Mouse (Mus musculus) activated CD4-positive, CD25-positive, alpha-beta regulatory T cell, adult 4 months (primary cell): Measurements from ENCODE around the gene Tchp. TPM values are rescaled to one million over a fixed set of nuclear protein-coding genes. Genes with fewer than 3 reads are reported as not detected.

Source experiments
- ATAC-seq: one replicate; pipeline ENCODE4 v1.8.0; 2017
- polyA plus RNA-seq, 2 experiments: library from polyadenylated mRNA; unstranded; fragments of 100-300 nt; shearing (Covaris generic); gene quantifications; one replicate each; pipeline ENCODE4 v1.2.1; 2017

Tchp gene
- polyA plus RNA-seq = 10 to 100 TPM in 1 of 2 experiments, 1 to 10 TPM in 1; 4.4 to 15.0 TPM

DNA sequence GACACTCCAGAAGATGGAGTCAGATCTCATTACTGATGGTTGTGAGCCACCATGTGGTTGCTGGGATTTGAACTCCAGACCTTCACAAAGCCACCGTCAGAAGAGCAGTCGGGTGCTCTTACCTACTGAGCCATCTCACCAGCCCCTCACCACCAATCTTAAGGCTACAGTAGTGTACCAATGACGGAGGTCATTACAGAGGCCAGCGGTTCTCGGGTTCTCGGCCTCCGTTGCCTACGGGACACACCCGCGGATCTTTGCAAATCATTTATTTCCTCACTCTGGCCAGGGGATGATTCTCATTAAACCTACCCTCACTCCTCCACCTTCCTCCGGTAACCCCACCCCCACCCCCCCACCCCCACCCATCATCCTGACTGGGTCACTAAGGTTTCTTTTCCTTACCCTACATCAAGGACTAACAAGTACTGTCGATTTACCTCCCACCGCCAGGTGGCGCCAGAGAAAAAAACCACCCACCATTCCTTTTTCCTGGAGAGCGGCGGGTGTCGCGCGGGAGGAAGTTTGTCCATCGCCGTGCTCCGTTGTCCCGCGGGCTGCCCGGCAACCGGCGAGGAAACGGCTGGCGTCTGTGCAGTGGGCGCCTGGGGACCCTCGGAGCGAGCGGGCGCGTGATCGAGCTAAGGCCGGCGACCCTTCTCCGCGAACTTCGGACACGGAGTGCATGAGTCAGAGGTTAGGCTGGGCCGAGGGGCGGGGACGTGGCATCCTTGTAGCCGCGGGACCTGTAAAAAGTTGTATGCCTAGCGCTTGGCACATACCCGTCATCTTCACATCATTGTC, at the start of gene Tchp:
Gene Tchp (plus strand): TSS at position 496 of the 804 bp plus-strand sequence.
- ATAC-seq = peak; percentile 82

DNA sequence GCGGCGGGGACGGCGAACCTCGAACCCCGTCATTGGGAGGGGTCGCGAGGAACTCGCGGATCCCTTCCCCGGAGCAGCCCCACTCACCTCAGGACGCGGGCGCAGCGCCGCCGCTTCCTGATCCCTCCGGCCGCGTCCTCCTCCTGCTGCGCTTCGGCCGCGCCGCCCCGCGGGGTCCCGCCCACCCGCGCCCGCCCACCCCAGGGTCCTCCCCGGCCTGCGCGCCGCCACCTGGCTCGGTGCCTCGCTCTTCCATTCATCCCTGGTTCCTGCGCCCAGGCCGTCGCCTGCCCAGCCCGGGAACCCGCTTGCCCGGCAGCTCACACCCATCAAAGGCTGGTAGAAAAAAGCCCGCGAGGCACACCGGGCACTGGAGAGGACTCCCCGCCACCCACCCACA, 49.3 kb upstream of the Tchp start, which contains the start of gene Trpv4:
Gene Trpv4 (minus strand): TSS at position 167 of the 400 bp plus-strand sequence.
- no peak for ATAC-seq

GRCm38 (mm10) chr5:114661029-114661428, 46.5 kb upstream of the Tchp start:
- no peak for ATAC-seq

DNA sequence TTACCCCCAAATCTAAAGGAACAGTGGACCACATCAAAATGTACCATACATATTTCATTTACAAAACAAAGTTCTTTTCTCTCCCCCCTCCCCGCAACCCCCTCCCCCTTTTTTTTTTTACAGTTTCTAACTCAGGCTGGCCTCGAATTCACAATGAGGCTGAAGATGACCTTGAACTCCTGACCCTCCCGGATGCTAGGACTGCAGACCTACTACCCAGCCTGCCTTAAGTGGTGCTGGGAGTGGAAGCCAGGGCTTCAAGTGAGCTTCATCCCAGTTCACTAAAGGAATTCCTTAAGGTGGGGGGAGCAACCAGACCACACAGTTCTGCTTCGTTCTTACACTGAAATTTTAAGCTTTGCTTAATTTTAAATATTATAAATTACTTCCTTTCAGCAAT, 43.4 kb upstream of the Tchp start:
- no peak for ATAC-seq

DNA sequence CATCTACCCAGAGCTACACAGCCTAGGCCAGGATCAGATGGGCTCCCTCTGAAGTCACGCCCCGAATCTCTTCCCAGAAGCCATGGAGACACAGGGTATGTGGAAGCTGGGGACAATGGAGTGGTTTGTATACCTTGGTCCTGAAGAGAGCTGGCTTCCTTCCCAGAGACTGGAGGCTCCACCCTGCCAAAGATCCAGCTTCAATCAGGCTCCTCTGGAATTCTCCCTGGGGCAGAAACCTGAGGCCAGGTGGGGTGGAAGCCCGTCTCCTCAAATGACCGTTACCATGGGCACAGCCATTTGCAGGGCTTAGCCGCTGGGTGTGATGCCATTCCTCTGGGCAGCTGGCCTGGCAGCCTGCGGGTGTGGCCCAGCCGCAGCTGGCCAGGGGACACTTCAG, 42.8 kb upstream of the Tchp start:
- no peak for ATAC-seq

DNA sequence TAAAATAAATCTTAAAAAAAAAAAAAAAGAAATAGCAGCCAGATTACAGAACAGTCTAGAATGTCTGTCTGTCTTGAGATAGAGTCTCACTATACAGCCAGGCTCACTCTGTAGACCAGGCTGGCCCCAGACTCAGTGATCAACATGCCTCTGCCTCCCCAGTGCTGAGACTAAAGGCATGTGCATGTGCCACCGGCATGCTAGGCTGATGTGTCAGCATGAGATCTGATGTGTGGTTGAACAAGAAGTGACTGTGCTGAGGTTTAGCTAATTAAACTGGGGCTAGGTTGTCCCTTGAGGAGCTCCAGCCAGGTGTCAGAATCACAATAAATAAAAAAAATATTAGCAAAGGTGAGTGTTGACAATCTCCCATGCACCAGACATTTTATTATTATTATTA, 40.9 kb upstream of the Tchp start:
- no peak for ATAC-seq

GRCm38 (mm10) chr5:114667228-114667856, 40.2 kb upstream of the Tchp start:
- peak; percentile 90 for ATAC-seq

DNA sequence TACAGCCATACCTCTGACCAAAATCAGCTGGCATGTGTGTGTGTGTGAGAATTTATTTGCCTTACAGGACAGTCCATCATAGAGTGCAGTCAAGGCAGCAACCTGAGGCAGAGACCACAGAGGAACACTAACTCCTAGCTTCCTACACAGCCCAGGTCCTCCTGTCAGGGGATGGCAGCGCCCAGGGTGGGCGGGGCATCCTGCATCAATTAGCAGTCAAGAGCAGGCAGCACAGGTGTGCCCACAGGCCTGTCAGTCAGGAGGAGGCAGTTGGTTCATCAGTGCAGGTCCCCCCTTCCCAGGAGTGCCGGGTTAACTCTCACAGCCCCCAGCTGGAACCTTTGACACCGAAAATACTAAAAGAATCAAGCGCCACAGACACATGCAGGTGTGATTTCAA, 38.5 kb upstream of the Tchp start:
- no peak for ATAC-seq

GRCm38 (mm10) chr5:114673114-114673513, 34.4 kb upstream of the Tchp start:
- ATAC-seq = no peak

DNA sequence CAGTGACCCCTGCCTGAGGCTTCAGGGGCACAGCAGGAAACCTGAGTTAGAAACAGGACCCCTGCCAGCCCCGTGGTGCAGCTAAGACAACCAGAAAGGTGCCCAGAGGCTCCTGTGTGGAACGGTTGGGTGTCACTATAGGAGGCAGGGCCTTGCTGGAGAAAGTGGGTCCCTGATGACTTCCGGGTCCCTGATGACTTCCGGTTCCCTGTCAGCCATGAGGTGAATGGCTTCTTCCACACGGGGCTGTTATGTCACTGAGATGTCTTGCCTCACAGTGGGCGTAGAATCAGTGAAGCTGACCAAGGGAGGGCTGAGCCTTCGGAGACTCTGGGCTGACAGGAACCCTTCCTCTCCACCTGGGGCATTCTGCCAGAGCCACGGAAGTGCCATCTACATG, 33.0 kb upstream of the Tchp start:
- no peak for ATAC-seq

DNA sequence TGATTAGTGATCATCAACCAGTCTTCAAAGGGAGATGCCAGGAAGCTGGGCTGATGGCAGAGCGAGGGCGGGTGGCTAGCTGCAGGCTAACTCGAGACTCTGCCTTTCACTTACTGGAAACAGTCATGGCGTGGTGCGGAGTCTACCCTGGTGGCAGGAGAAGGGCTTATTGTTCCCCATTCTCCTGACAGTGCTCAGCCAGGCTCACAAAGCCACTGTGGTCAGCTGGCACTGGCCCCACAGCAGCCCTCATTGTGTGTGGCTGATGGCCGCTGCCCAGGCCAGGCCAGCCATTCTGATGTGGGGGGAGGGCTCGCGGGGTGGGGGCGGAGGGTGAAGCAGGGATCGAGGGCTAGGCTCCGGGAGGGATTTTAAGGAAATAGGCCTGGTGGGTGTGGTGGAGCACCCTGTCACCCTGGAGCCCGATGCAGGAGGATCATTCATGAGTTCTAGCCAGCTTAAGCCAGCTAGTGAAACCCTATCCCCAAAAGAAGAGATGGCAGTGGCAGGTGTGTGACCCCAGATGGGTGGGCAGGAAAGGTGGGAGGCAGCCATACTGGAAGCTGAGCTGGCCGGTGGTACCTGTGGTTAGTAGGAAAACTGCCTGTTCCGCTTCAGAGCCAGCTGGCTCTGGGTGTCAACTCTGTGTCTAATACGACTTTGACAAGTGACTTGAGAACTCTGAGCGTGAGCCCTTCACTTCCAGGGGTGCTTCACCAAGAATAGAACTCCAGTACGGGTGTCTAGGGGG, 27.5 kb upstream of the Tchp start:
- no peak for ATAC-seq

GRCm38 (mm10) chr5:114680676-114681285, 26.8 kb upstream of the Tchp start:
- ATAC-seq = peak; percentile 78

GRCm38 (mm10) chr5:114681717-114682116, 25.8 kb upstream of the Tchp start:
- no peak for ATAC-seq

DNA sequence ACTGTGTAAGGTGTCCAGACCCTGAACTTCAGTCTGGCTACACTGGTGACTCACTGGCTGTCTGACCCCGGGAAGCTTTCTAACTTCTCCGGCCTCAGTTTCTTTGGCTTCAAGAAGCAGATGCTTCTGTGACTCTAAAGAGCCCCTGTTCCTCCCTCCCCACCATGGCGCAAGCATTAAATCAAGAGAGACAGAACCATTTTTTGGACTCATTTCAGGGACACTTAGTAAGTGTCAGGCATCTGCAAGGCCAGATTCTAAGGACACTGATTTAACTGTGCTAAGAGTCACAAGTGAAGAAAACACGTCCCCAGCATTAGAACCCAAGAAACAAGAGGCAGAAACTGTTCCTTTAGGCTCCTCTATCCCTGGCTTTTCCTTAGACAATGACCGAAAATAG, 21.6 kb upstream of the Tchp start:
- no peak for ATAC-seq

DNA sequence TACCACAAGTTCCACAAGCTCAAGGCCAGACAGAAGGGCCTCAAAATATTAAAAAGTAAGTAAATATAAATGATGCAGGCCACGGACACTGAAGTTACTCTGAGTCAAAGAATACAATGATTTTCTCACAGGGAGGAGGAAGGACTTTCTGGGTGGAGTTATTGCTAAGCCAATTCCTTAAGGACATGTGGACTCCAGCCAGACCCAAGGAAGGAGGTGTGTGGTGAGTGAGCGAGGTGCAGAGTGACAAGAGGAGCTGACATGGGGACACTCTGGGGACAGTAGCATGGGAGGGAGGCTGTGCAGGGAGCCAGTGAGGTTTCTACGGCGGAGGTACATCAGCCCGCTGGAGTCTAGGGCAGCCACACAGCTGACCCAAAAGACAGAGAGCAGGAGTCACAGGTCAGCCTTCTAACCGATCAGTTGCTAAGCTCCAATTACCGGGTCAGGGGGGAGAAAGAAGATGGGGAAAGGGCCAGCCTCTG, 20.8 kb upstream of the Tchp start:
- ATAC-seq = no peak

DNA sequence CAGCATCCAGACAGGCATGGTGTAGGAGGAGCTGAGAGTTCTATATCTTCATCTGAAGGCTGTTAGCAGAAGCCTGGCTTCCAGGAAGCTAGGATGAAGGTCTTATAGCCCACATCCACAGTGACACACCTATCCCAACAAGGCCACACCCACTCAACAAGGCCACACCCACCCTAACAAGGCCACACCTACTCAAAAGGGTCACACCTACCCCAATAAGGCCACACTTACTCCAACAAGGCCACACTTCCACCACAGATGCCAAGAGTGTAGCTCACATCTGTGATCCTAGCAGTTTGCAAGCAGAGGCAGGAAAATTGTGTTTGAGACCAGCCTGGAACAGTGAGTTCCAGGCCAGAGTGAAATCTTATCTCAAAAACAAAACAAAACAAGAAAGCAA, 19.7 kb upstream of the Tchp start:
- no peak for ATAC-seq

- ATAC-seq = no peak
Measured at GRCm38 (mm10) chr5:114688703-114689102, 18.9 kb upstream of the Tchp start.

DNA sequence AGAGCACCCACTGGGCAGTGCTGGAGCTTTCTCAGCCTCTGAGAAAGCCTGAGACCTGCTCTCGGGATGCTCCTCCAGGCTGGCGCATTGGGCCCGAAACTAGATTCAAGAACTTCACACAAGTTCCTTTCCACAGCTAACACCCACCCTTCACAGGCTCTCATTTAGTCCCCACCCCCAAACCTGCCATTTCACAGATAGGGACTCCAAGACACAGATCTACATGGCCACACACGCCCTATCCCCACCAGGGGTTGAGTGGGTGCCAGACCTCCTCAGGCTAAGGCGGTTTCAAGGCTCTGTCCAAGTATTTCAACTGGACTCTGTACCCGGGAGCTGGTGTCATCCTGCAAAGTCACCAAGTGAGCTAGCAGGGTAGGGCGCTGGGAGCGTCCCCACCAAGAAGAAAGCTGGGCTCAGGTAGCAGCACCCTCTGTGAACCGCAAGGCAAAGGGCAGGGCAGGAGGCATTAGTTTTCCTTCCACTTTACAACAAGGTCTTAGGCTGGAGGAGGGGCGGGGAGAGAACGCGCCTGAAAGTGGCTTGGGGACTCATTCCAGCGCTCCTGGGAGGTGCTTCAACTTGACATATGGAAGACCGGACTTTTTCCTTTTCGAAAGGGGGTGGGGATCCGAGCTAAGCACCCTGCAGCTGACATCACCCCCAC, 17.7 kb upstream of the Tchp start:
- peak; percentile 26 for ATAC-seq

DNA sequence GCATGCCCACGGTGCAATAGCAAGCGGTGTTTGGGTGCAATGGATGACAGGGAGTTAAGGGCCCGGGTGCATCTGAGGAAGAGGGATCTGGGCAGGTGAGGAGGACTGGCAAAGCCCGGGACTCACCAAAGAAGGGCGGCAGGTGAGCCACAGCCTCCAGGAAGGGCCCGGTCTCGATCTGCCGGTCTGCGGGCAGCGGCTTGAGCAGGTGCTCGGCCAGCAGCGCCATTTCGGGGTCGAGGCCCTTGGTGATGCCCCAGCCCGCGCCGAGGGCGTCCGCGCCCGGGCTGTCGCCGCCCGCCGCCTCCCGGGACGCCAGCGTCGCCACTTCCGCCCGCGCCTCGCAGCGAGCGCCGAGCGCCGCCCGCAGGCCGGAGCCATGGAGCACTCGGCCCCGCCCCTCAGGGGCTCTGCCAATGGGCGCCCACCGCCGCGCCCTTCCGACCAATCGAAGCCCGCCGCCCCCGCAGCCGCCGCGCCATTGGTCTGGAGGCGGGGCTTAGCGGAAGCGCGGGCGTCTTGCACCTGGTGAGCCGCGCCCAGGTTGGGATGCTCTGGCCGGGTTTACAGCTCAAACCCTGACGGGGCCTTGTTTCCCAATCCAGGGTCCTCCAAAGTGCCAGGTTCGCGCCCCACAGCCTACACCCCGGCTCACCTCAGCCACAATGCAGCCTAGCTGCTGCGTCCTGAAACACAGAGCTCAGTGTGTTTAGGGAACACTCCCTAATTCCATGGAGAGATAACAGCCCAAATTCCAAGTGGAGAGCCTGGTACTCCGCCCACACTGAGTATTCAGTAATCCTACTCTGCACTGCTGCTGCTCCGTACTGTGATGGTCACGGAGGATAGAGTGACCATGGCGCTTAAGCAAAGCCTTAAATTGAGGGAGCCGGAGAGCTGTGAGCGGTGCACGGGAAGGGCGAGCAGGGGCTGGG, 16.7 kb upstream of the Tchp start, which contains the start of gene Gltp:
Gene Gltp (minus strand): TSS at position 352 of the 935 bp plus-strand sequence.
- peak; percentile 95 for ATAC-seq

DNA sequence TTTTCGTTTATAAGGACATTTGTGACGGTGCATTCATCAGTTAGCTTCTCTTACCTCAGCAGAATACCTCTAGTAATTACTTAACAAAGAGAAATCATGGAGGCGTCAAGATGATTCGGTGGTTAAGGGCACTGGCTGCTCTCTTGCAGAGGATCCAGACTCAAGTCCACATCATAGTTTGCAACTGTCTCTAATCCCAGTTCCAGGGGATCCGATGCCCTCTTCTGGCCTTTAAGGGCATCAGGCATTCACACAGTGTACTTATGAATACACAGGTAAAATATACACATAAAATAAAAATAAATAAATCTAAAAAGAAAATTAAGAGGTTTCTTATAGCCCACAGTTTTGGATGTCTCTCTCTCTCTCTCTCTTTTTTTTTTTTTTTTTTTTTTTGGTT, 11.8 kb upstream of the Tchp start:
- no peak for ATAC-seq

DNA sequence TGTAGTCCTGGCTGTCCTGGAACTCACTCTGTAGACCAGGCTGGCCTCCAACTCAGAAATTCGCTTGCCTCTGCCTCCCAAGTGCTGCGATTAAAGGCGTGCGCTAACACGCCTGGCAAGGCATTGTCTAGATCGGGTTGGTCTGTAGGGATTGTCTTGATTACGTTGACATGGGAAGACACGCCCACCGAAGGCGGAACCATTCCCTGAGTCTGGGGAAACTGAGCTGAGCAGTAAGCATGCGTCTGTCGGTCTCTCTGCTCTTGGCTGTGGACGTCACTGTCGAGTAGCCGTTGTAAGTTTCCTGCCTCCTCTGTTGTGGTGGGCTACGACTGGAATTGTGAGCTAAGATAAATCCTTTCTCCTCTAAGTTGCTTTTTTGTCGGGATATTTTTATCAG, 10.6 kb upstream of the Tchp start:
- ATAC-seq = no peak
